Mouse (Mus musculus) heart, embryonic 16.5 days (tissue): Measurements from ENCODE around the gene Pdcd7. TPM values are rescaled to one million over a fixed set of nuclear protein-coding genes. Genes with fewer than 3 reads are reported as not detected.

Source experiments
- ATAC-seq: fragments of 200-750 bp; cut with Nextera tagmentation; replicated peaks from 2 replicates; pipeline ENCODE4 v1.8.0; 2017; ENCODE audit warnings: moderate number of reproducible peaks; ENCODE audit not compliant: insufficient read depth, low FRiP score; ENCODE audit errors: extremely low read depth
- H3K27ac ChIP-seq: fragments of 300-500 bp; sonication (generic); 2 replicates; pipeline ENCODE4 v1.5.1; 2014; ENCODE audit warnings: mild to moderate bottlenecking, low read length, control low read depth, moderate library complexity
- H3K27me3 ChIP-seq: fragments of 300-500 bp; sonication (generic); 2 replicates; pipeline ENCODE4 v1.6.1; 2014; ENCODE audit warnings: low read length, mixed read lengths; ENCODE audit not compliant: control insufficient read depth, insufficient read depth
- H3K36me3 ChIP-seq: fragments of 300-500 bp; sonication (generic); 2 replicates; pipeline ENCODE4 v1.6.1; 2014; ENCODE audit not compliant: control insufficient read depth, insufficient read depth
- H3K4me1 ChIP-seq: fragments of 300-500 bp; sonication (generic); 2 replicates; pipeline ENCODE4 v1.6.1; 2014; ENCODE audit warnings: low read length, mixed read lengths; ENCODE audit not compliant: control insufficient read depth, insufficient read depth
- H3K4me2 ChIP-seq: fragments of 300-500 bp; sonication (generic); 2 replicates; pipeline ENCODE4 v1.6.1; 2014; ENCODE audit warnings: low read depth, mild to moderate bottlenecking, control low read depth, low read length
- H3K4me3 ChIP-seq: fragments of 300-500 bp; sonication (generic); 2 replicates; pipeline ENCODE4 v1.5.1; 2014; ENCODE audit warnings: mild to moderate bottlenecking, control low read depth, low read length
- H3K9ac ChIP-seq: fragments of 300-500 bp; sonication (generic); 2 replicates; pipeline ENCODE4 v1.6.1; 2014; ENCODE audit warnings: low read length, control low read depth
- H3K9me3 ChIP-seq: fragments of 300-500 bp; sonication (generic); replicated peaks from 2 replicates; pipeline ENCODE4 v1.6.1; 2016; ENCODE audit warnings: low read length; ENCODE audit not compliant: control insufficient read depth
- WGBS: fragments of 180-500 bp; shearing (Covaris S2); extraction: QIAGEN DNeasy Blood & Tissue Kit; methylation state at CpG from one replicate; pipeline ENCODE4 v1.1.7; 2014; 5-methylcytosine and 5-hydroxymethylcytosine counted together
- polyA plus RNA-seq: library from polyadenylated mRNA; unstranded; fragments of >200 nt; fragmentation: Nextera tagmentation; extraction: Ambion mirVana; gene quantifications from 2 replicates; pipeline ENCODE4 v1.2.1, GENCODE M21; 2015

Pdcd7 gene
- polyA plus RNA-seq, 1 experiment from 2014 or later: 5.3 TPM

GRCm38 (mm10) chr9:65384276-65384675 is 38.4 kb downstream of the Pdcd7 start:
- 49% methylated on average over 3 of the region's 3 CpGs for WGBS
- H3K4me1 ChIP-seq: peaks cover 4% of the 10 kb centered on the region; the same call in 1 of the 2 replicates
- H3K9me3 ChIP-seq: no peaks in the 10 kb centered on the region
- no peak overlapping the region for H3K4me3 ChIP-seq
- no peaks in the 10 kb centered on the region for H3K36me3 ChIP-seq
- H3K27me3 ChIP-seq: no peaks in the 10 kb centered on the region
- no peak for ATAC-seq
- no peak overlapping the region for H3K27ac ChIP-seq
- H3K9ac ChIP-seq: no peak overlapping the region
- H3K4me2 ChIP-seq: no peak overlapping the region

GRCm38 (mm10) chr9:65386373-65387140 is 40.7 kb downstream of the Pdcd7 start:
- no peak for ATAC-seq
- Histone ChIP-seq H3K9ac (no peak overlapping the region), H3K9me3 (no peaks in the 10 kb centered on the region), H3K4me2 (no peak overlapping the region), H3K27ac (no peak overlapping the region), H3K4me1 (peaks cover 5% of the 10 kb centered on the region), H3K27me3 (peaks cover 15% of the 10 kb centered on the region), H3K36me3 (no peaks in the 10 kb centered on the region), H3K4me3 (no peak overlapping the region)
- WGBS: 40% methylated on average over 8 of the region's 8 CpGs

GRCm38 (mm10) chr9:65390752-65391612 is 45.1 kb downstream of the Pdcd7 start:
- H3K36me3 ChIP-seq: no peaks in the 10 kb centered on the region
- peaks cover 17% of the 10 kb centered on the region for H3K4me1 ChIP-seq
- H3K4me2 ChIP-seq: peak overlapping the region; percentile 82
- no peak overlapping the region for H3K27ac ChIP-seq
- H3K4me3 ChIP-seq: peak overlapping the region; percentile 60
- H3K9me3 ChIP-seq: no peaks in the 10 kb centered on the region
- ATAC-seq: peak; percentile 53
- H3K9ac ChIP-seq: peak overlapping the region; percentile 73
- WGBS: 15% methylated on average over 96 of the region's 96 CpGs
- peaks cover 23% of the 10 kb centered on the region for H3K27me3 ChIP-seq

- no peak for ATAC-seq
- Histone ChIP-seq H3K27me3 (peaks cover 23% of the 10 kb centered on the region), H3K4me1 (peaks cover 17% of the 10 kb centered on the region), H3K9me3 (no peaks in the 10 kb centered on the region), H3K9ac (peak within 1 kb of the TSS; percentile 73), H3K4me2 (peak within 1 kb of the TSS; percentile 82), H3K27ac (no peak within 1 kb of the TSS), H3K36me3 (no peaks in the 10 kb centered on the region), H3K4me3 (peak within 1 kb of the TSS; percentile 60)
- 26% methylated on average over 8 of the region's 8 CpGs for whole genome bisulfite sequencing
These were observed 45.7 kb downstream of the Pdcd7 start, which contains the start of gene Kbtbd13 for GRCm38 (mm10) chr9:65391613-65391964. Kbtbd13 (minus strand) TSS chr9:65391652.

GRCm38 (mm10) chr9:65392638-65393364 is 46.9 kb downstream of the Pdcd7 start:
- peaks cover 23% of the 10 kb centered on the region for H3K27me3 ChIP-seq
- no peaks in the 10 kb centered on the region for H3K36me3 ChIP-seq
- no peak overlapping the region for H3K9ac ChIP-seq
- H3K4me2 ChIP-seq: no peak overlapping the region
- no peak overlapping the region for H3K4me3 ChIP-seq
- 21% methylated on average over 6 of the region's 6 CpGs for WGBS
- no peaks in the 10 kb centered on the region for H3K9me3 ChIP-seq
- peak overlapping the region; percentile 13; the same call in 1 of the 2 replicates for H3K27ac ChIP-seq
- no peak for ATAC-seq
- H3K4me1 ChIP-seq: peaks cover 17% of the 10 kb centered on the region

GRCm38 (mm10) chr9:65393606-65394005 is 47.7 kb downstream of the Pdcd7 start:
- Histone ChIP-seq H3K9me3 (no peaks in the 10 kb centered on the region), H3K4me2 (no peak overlapping the region), H3K9ac (no peak overlapping the region), H3K4me3 (no peak overlapping the region), H3K27me3 (peaks cover 23% of the 10 kb centered on the region), H3K27ac (peak overlapping the region; percentile 13; the same call in 1 of the 2 replicates), H3K36me3 (no peaks in the 10 kb centered on the region), H3K4me1 (peaks cover 23% of the 10 kb centered on the region)
- ATAC-seq: no peak
- WGBS: 15% methylated on average over 2 of the region's 2 CpGs

- 0 out of 2 replicates have a peak overlapping the region, but pooled peaks have one; percentile 6 for H3K27ac ChIP-seq
- H3K4me1 ChIP-seq: peaks cover 26% of the 10 kb centered on the region
- H3K9ac ChIP-seq: no peak overlapping the region
- no peaks in the 10 kb centered on the region for H3K9me3 ChIP-seq
- 65% methylated on average over 2 of the region's 2 CpGs for WGBS
- no peak overlapping the region for H3K4me2 ChIP-seq
- H3K36me3 ChIP-seq: no peaks in the 10 kb centered on the region
- H3K4me3 ChIP-seq: no peak overlapping the region
- peaks cover 23% of the 10 kb centered on the region for H3K27me3 ChIP-seq
- no peak for ATAC-seq
These were observed 48.5 kb downstream of the Pdcd7 start for GRCm38 (mm10) chr9:65394360-65394759.

- WGBS: under 1% methylated on average over 24 of the region's 24 CpGs
- peaks cover 10% of the 10 kb centered on the region for H3K4me1 ChIP-seq
- peak; percentile 82 for ATAC-seq
- no peaks in the 10 kb centered on the region for H3K36me3 ChIP-seq
- H3K27ac ChIP-seq: no peak within 1 kb of the TSS
- H3K9me3 ChIP-seq: no peaks in the 10 kb centered on the region
- peak within 1 kb of the TSS; percentile 87 for H3K4me2 ChIP-seq
- H3K4me3 ChIP-seq: peak within 1 kb of the TSS; percentile 65
- no peaks in the 10 kb centered on the region for H3K27me3 ChIP-seq
- peak within 1 kb of the TSS; percentile 69 for H3K9ac ChIP-seq
These were observed 52.4 kb downstream of the Pdcd7 start, which contains the start of gene Rasl12 for GRCm38 (mm10) chr9:65398279-65398678. Rasl12 (plus strand) TSS chr9:65398506.
